Mouse (Mus musculus): Measurements from ENCODE around the gene Hoxc9. TPM values are rescaled to one million over a fixed set of nuclear protein-coding genes. Genes with fewer than 3 reads are reported as not detected.

Gene Hoxc9
- total RNA-seq, 1 experiment = 0.54 TPM

DNA sequence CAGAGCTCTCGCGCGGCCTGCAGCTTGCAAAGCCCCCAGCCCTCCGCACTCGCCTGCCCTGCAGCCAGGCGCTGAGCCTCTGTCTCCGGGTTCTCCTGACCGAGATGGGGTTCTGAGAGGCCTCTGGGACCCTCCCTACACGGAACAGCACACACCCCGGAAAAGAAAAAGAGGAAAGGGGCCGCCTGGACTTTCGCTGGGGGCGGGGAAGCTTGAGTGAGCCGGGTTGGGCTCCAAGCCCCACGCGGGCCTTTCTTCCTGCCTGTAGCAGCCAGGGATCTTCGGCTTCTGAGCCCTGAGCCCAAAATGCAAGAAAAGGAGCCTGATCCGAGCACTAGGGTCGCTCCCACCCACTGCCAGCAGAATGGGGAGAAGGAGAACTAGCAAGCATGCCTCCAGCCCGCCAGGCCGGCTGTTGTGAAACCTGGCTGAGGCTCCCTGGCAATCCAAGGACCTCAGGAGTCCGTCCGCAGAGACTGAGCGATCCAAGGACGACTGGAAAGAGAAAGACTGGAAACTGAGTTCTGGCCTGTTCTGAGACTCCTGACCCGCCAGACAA is 35.8 kb downstream of the Hoxc9 start:
- no peak overlapping the region for H3K9ac ChIP-seq (ENCODE audit: insufficient read depth, low read depth, low read length, poor library complexity, severe bottlenecking)
- no peak for DNase-seq (ENCODE audit: low read depth, low spot score)
- no peaks in the 10 kb centered on the region for H3K36me3 ChIP-seq (ENCODE audit: control insufficient read depth, insufficient read depth, low read length, poor library complexity, severe bottlenecking)
- in situ Hi-C loops (cut with MboI; ENCODE audit: low sequenced_read_pairs in 2 of 2, unreplicated experiment in 2 of 2) = loop anchor here in 1 of 2 experiments (10.0 kb wide), 1 partner anchor 163 kb away; no protein-coding TSS in a partner anchor
- H3K4me1 ChIP-seq (ENCODE audit: control insufficient read depth in 2 of 2, insufficient read depth in 2 of 2, low read length in 2 of 2, poor library complexity in 1 of 2) = peaks cover 0 to 3% of the 10 kb centered on the region in 2 experiments; a peak in 1 of 4 replicates
- H3K9me3 ChIP-seq (ENCODE audit: control insufficient read depth, insufficient read depth, low read depth, low read length) = no peaks in the 10 kb centered on the region
- no peak for TF ChIP-seq ZNF384 (IDR thresholded peaks at IDR 0.05; ENCODE audit: low read depth, low read length)
- TF ChIP-seq ZC3H11A (IDR thresholded peaks at IDR 0.05; ENCODE audit: borderline replicate concordance, low read depth, low read length) = no peak
- no peak for TF ChIP-seq CHD2 (IDR thresholded peaks at IDR 0.05; ENCODE audit: low read depth, low read length)
- no peak for TF ChIP-seq HCFC1 (IDR thresholded peaks at IDR 0.05; ENCODE audit: borderline replicate concordance, insufficient read depth, low read length)
- no peak for TF ChIP-seq MAFK (IDR thresholded peaks at IDR 0.05; ENCODE audit: insufficient read depth, low read depth, low read length)
- no peak overlapping the region for H3K4me3 ChIP-seq (ENCODE audit: insufficient read depth in 1 of 2, low read depth in 1 of 2, low read length in 2 of 2, poor library complexity in 1 of 2, severe bottlenecking in 1 of 2)
- no peak overlapping the region for H3K27ac ChIP-seq (ENCODE audit: insufficient read depth, low read depth, low read length, poor library complexity, severe bottlenecking)

DNA sequence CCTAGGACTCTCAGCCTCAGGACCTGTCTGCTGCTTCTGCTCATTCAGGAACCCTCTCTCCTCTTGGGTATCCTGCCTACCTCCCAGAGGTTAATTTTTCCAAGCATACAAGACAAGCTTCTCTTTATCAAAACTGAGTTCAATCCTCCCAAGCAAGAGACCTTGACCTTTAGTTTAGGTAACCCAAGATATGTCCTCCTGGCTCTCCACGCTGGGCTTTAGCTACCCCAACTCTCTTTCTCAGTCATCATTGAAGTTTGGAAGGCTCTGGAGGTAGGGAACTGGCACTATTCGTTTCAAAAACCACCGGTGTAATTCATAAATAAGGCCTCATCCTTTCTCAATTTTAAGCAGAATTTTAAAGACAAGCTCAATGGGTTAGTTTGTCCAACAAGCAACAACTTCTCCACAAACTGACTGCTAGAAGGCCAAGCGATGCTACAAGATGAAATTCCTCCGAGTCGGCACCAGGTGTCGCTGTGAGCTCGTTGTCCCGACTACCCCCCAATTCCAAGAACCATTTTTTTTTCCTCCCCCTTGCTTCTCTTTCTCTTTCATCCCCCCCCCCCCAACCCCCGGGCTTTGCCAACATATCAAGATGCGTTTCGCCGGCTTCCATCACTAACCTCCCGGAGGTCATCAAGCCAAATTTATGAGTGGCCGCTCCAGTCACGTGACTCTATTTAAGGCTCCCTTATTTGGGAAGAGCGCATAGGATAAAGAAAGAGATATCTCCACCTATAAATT is 37.2 kb downstream of the Hoxc9 start:
- peak; percentile 70 for TF ChIP-seq ZNF384 (IDR thresholded peaks at IDR 0.05; ENCODE audit: low read depth, low read length)
- no peak for TF ChIP-seq MAFK (IDR thresholded peaks at IDR 0.05; ENCODE audit: insufficient read depth, low read depth, low read length)
- no peak for TF ChIP-seq HCFC1 (IDR thresholded peaks at IDR 0.05; ENCODE audit: borderline replicate concordance, insufficient read depth, low read length)
- TF ChIP-seq CHD2 (IDR thresholded peaks at IDR 0.05; ENCODE audit: low read depth, low read length) = no peak
- no peak for DNase-seq (ENCODE audit: low read depth, low spot score)
- Histone ChIP-seq H3K36me3 (ENCODE audit: control insufficient read depth, insufficient read depth, low read length, poor library complexity, severe bottlenecking) (no peaks in the 10 kb centered on the region), H3K9ac (ENCODE audit: insufficient read depth, low read depth, low read length, poor library complexity, severe bottlenecking) (no peak overlapping the region), H3K4me1 (ENCODE audit: control insufficient read depth in 2 of 2, insufficient read depth in 2 of 2, low read length in 2 of 2, poor library complexity in 1 of 2) (peaks cover 0 to 3% of the 10 kb centered on the region in 2 experiments; a peak in 1 of 4 replicates), H3K27ac (ENCODE audit: insufficient read depth, low read depth, low read length, poor library complexity, severe bottlenecking) (no peak overlapping the region), H3K9me3 (ENCODE audit: control insufficient read depth, insufficient read depth, low read depth, low read length) (no peaks in the 10 kb centered on the region), H3K4me3 (ENCODE audit: insufficient read depth in 1 of 2, low read depth in 1 of 2, low read length in 2 of 2, poor library complexity in 1 of 2, severe bottlenecking in 1 of 2) (peak overlapping the region; percentile 3 to 10; a peak in 3 of 4 replicates)
- in situ Hi-C loops (cut with MboI; ENCODE audit: low sequenced_read_pairs in 2 of 2, unreplicated experiment in 2 of 2) = loop anchor here in 1 of 2 experiments (10.0 kb wide), 1 partner anchor 161 kb away; no protein-coding TSS in a partner anchor

DNA sequence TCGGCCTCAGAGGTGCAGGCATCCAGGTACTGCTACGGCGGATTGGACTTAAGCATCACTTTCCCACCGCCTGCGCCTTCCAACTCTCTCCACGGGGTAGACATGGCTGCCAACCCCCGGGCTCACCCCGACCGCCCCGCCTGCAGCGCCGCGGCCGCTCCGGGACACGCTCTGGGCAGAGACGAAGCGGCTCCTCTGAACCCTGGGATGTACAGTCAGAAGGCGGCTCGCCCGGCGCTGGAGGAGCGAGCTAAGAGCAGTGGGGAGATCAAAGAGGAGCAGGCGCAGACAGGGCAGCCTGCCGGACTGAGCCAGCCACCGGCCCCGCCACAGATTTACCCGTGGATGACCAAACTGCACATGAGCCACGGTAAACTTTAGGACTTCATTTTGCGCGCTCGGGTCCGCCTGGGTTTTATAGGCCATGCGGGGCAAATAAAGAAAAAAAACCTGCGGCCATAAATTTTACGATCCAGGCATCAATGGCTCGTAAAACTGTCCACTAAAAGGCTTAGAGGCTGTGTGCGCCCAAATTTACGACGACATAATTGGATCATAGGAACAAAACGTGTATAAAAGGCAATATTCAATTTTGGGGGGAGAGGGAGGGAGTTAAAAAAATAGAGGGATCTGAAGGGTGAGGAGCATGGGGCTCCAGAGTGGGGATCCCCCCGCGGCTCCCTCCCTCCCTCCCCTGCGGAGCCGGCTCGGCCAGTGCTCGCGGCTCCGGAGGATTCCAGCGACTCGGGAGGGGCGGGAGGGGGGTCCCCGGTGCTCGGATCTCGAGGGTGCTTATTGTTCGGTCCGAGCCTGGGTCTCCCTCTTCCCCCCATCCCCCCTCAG is 38.1 kb downstream of the Hoxc9 start:
- Histone ChIP-seq H3K9ac (ENCODE audit: insufficient read depth, low read depth, low read length, poor library complexity, severe bottlenecking) (no peak overlapping the region), H3K9me3 (ENCODE audit: control insufficient read depth, insufficient read depth, low read depth, low read length) (no peaks in the 10 kb centered on the region), H3K36me3 (ENCODE audit: control insufficient read depth, insufficient read depth, low read length, poor library complexity, severe bottlenecking) (no peaks in the 10 kb centered on the region), H3K4me1 (ENCODE audit: control insufficient read depth in 2 of 2, insufficient read depth in 2 of 2, low read length in 2 of 2, poor library complexity in 1 of 2) (peaks cover 0 to 3% of the 10 kb centered on the region in 2 experiments; a peak in 1 of 4 replicates), H3K27ac (ENCODE audit: insufficient read depth, low read depth, low read length, poor library complexity, severe bottlenecking) (no peak overlapping the region), H3K4me3 (ENCODE audit: insufficient read depth in 1 of 2, low read depth in 1 of 2, low read length in 2 of 2, poor library complexity in 1 of 2, severe bottlenecking in 1 of 2) (peak overlapping the region; percentile 29 to 38)
- DNase-seq (ENCODE audit: low read depth, low spot score) = no peak
- TF ChIP-seq ZC3H11A (IDR thresholded peaks at IDR 0.05; ENCODE audit: borderline replicate concordance, low read depth, low read length) (no peak), MAFK (IDR thresholded peaks at IDR 0.05; ENCODE audit: insufficient read depth, low read depth, low read length) (no peak), ZNF384 (IDR thresholded peaks at IDR 0.05; ENCODE audit: low read depth, low read length) (no peak), CHD2 (IDR thresholded peaks at IDR 0.05; ENCODE audit: low read depth, low read length) (no peak), HCFC1 (IDR thresholded peaks at IDR 0.05; ENCODE audit: borderline replicate concordance, insufficient read depth, low read length) (no peak)
- in situ Hi-C loops (cut with MboI; ENCODE audit: low sequenced_read_pairs in 2 of 2, unreplicated experiment in 2 of 2) = loop anchor here in 1 of 2 experiments (10.0 kb wide), 1 partner anchor 160 kb away; no protein-coding TSS in a partner anchor

DNA sequence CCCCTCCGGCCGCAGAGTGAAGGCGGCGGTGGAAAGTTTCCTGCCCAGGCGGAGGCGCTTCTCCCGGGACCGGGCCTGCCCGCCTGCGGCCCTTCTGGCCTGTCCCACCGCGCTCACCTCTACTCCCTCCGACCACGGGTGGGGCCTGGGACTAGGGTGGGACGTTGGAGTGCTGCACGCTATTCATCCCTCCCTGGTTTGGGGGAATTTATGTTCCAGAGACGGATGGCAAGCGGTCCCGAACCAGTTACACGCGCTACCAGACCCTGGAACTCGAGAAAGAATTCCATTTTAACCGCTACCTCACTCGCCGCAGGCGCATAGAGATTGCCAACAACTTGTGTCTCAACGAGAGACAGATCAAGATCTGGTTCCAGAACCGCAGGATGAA is 38.8 kb downstream of the Hoxc9 start:
- DNase-seq (ENCODE audit: low read depth, low spot score) = no peak
- Histone ChIP-seq H3K9me3 (ENCODE audit: control insufficient read depth, insufficient read depth, low read depth, low read length) (no peaks in the 10 kb centered on the region), H3K36me3 (ENCODE audit: control insufficient read depth, insufficient read depth, low read length, poor library complexity, severe bottlenecking) (no peaks in the 10 kb centered on the region), H3K27ac (ENCODE audit: insufficient read depth, low read depth, low read length, poor library complexity, severe bottlenecking) (no peak overlapping the region), H3K4me3 (ENCODE audit: insufficient read depth in 1 of 2, low read depth in 1 of 2, low read length in 2 of 2, poor library complexity in 1 of 2, severe bottlenecking in 1 of 2) (peak overlapping the region; percentile 6 to 29; a peak in 3 of 4 replicates), H3K9ac (ENCODE audit: insufficient read depth, low read depth, low read length, poor library complexity, severe bottlenecking) (no peak overlapping the region), H3K4me1 (ENCODE audit: control insufficient read depth in 2 of 2, insufficient read depth in 2 of 2, low read length in 2 of 2, poor library complexity in 1 of 2) (peaks cover 0 to 3% of the 10 kb centered on the region in 2 experiments; a peak in 1 of 4 replicates)
- in situ Hi-C loops (cut with MboI; ENCODE audit: low sequenced_read_pairs in 2 of 2, unreplicated experiment in 2 of 2) = loop anchor here in 1 of 2 experiments (10.0 kb wide), 1 partner anchor 160 kb away; no protein-coding TSS in a partner anchor
- TF ChIP-seq MAFK (IDR thresholded peaks at IDR 0.05; ENCODE audit: insufficient read depth, low read depth, low read length) (no peak), CHD2 (IDR thresholded peaks at IDR 0.05; ENCODE audit: low read depth, low read length) (no peak), ZC3H11A (IDR thresholded peaks at IDR 0.05; ENCODE audit: borderline replicate concordance, low read depth, low read length) (no peak), ZNF384 (IDR thresholded peaks at IDR 0.05; ENCODE audit: low read depth, low read length) (no peak), HCFC1 (IDR thresholded peaks at IDR 0.05; ENCODE audit: borderline replicate concordance, insufficient read depth, low read length) (no peak)

All from ES-E14 (cell line).